Mouse (Mus musculus): ENCODE measurements around the gene Cdkl1. TPM values are rescaled to one million over a fixed set of nuclear protein-coding genes. Genes with fewer than 3 reads are reported as not detected.
A peak's percentile ranks its signal among the peaks of the same experiment; 100 is the strongest.

Cdkl1 gene
- polyA plus RNA-seq, 1 experiment from 2014 or later = 1.5 TPM

DNA sequence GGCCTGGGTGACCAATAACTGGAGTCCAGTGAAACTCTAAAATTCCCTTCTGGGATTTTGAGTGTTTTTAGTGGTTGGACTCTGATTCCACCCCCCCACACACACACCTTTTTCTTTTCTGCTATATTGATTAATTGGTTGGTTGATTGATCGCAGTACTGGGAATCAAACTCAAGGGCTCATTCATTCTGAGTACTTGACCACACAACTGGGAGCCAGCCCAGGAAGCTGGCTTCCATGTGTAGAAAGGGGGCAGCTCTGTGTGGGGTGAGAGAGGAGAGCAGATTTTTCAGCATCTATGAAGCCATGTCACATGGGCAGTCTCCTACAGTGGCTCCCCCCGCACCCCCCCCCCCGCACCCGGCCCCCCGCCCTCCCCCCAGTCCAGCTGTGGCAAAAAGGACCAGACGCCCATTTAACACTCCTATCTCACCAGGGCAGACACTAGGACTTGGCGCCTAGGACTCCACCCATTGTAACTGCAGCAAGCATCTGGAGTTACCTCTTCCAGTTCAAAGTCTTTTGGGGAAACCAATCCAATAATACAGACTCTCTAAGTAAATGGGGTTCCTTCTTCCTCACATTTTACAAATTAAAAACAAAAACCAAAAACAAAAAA, 31.7 kb downstream of the Cdkl1 start:
- WGBS = 36% methylated on average over 7 of the region's 7 CpGs
- H3K4me2 ChIP-seq (replicated peaks; ENCODE audit: low read depth, low read length) = no peak overlapping the region
- no peak for DNase-seq (ENCODE audit: low spot score)

DNA sequence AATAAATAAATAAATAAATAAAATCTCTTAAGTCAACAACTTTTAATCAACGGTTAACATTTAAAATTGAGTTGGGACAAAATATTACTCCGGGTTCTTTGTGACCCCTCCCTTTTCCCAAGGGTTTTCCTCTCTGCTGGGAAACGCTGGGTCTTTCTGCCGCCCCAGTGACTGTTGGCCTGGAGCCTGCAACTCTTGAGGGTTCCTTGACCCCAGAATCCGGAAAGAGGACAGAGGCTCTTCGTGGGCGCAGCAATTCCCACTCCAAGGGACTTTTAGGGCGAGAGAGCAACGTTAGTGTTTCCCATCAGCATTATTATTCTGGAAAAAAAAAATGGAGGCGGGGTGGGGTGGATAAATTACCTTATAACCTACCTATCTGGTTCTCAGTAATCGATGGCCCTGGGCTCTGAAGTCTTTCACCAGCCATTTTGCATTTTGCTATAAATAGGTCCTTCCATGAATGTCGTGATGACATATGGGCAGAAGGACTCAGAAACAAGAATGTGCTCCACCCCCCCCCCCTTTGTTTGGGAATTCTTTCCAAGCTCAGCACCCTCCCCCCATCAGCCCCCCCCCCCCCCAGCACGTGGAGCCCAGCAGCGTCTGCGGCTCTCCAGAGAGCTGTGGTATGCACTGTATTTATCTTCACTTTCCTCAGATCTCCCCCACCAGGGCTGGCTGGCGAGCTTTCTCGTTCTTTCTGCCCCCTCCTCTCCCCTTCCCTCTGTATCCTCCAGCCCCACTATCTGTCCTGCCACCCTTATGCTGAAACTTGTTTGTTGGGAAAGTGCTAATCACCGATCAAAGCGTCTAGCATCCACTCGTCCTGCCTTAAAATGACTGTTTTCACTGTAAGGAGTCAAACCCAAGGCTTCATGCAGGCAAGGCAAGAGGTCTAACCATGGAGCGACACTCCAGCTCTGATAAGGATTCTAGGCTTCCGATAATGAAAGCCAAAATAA, 32.6 kb downstream of the Cdkl1 start:
- peak; percentile 54; the same call in 1 of the 2 replicates for ATAC-seq (ENCODE audit: low FRiP score)

More for the DNA sequence above, 31.7 kb downstream of the Cdkl1 start:
- no peak for ATAC-seq (ENCODE audit: low FRiP score)
- H3K27me3 ChIP-seq (ENCODE audit: control insufficient read depth, insufficient read depth, low read length) = no peaks in the 10 kb centered on the region
- no peaks in the 10 kb centered on the region for H3K36me3 ChIP-seq (ENCODE audit: control insufficient read depth, insufficient read depth, low read length)
- H3K27ac ChIP-seq (ENCODE audit: low read depth, low read length) = no peak overlapping the region
- no peaks in the 10 kb centered on the region for H3K4me1 ChIP-seq (replicated peaks; ENCODE audit: control insufficient read depth, insufficient read depth, low read length)
- no peak overlapping the region for H3K9ac ChIP-seq (ENCODE audit: low read depth, low read length)
- H3K4me3 ChIP-seq (ENCODE audit: low read depth, low read length) = no peak overlapping the region
- no peaks in the 10 kb centered on the region for H3K9me3 ChIP-seq (ENCODE audit: control insufficient read depth, low read length)

DNA sequence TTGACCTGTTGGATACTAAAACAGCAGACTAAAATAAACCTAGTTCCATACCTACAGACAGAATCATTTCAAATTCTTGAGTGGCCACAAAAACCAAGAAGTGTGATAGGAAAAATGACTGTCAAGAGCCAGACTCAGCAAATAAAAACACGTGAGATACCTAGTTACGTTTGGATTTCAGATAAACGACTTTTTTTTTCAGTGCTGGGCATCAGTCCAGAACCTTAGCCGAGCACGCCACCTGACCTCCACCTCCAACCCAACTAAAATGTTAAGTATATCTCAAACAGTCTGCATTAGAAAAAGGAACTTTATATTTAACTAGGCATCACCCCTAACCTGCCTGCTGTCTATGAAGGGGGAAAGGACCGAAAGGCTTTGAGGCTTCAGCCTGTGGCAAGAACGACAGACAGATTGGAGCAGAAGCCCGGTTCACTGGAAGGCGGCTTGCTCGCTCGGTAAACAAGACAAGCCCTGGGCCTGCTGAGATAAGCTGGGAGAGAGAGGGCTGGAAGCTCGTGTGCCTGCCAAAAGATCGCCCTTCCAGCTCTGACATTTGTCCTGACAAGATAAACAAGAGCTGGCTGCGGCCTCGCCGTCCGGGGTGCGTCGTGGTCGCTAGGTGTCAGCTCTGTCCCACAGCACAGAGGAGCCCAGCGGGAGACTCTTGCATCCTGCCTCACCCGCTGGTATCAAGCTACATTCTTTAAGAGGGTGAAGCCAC, 33.5 kb downstream of the Cdkl1 start:
- DNase-seq (ENCODE audit: low spot score) (peak; percentile 76), ATAC-seq (ENCODE audit: low FRiP score) (peak; percentile 85)
- no peaks in the 10 kb centered on the region for H3K9me3 ChIP-seq (ENCODE audit: control insufficient read depth, low read length)
- H3K27me3 ChIP-seq (ENCODE audit: control insufficient read depth, insufficient read depth, low read length) = no peaks in the 10 kb centered on the region
- WGBS = 19% methylated on average over 22 of the region's 22 CpGs
- H3K4me1 ChIP-seq (replicated peaks; ENCODE audit: control insufficient read depth, insufficient read depth, low read length) = no peaks in the 10 kb centered on the region
- H3K9ac ChIP-seq (ENCODE audit: low read depth, low read length) = no peak overlapping the region
- H3K36me3 ChIP-seq (ENCODE audit: control insufficient read depth, insufficient read depth, low read length) = no peaks in the 10 kb centered on the region
- peak overlapping the region; percentile 39; the same call in 1 of the 2 replicates for H3K4me2 ChIP-seq (replicated peaks; ENCODE audit: low read depth, low read length)
- H3K4me3 ChIP-seq (ENCODE audit: low read depth, low read length) = no peak overlapping the region
- no peak overlapping the region for H3K27ac ChIP-seq (ENCODE audit: low read depth, low read length)

More for the DNA sequence above, 32.6 kb downstream of the Cdkl1 start:
- DNase-seq (ENCODE audit: low spot score) = peak; percentile 35
- Histone ChIP-seq H3K27me3 (ENCODE audit: control insufficient read depth, insufficient read depth, low read length) (no peaks in the 10 kb centered on the region), H3K27ac (ENCODE audit: low read depth, low read length) (no peak overlapping the region), H3K4me1 (replicated peaks; ENCODE audit: control insufficient read depth, insufficient read depth, low read length) (no peaks in the 10 kb centered on the region), H3K4me2 (replicated peaks; ENCODE audit: low read depth, low read length) (peak overlapping the region; percentile 39), H3K9me3 (ENCODE audit: control insufficient read depth, low read length) (no peaks in the 10 kb centered on the region), H3K4me3 (ENCODE audit: low read depth, low read length) (0 out of 2 replicates have a peak overlapping the region, but pooled peaks have one; percentile 4), H3K9ac (ENCODE audit: low read depth, low read length) (no peak overlapping the region), H3K36me3 (ENCODE audit: control insufficient read depth, insufficient read depth, low read length) (no peaks in the 10 kb centered on the region)
- 7% methylated on average over 22 of the region's 22 CpGs for WGBS

DNA sequence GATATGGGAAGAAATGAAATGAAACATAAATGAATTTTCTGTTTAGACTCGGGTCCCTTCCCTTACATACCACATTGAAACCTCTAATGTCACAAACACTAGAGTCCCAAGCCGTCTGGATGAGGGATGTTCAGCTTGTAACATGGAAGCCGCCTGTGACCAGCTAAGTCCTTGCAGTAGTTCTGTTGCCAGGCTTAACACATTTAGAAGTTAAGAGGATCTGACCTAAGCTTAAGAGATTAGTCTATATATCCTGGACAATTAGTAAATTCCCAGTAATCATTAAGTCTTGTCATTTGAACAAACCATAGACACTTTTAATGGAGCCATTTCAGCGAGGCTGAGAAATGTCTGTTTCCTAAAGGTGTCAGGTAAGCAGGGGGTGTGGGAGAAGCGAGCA, 35.1 kb downstream of the Cdkl1 start:
- H3K36me3 ChIP-seq (ENCODE audit: control insufficient read depth, insufficient read depth, low read length) = no peaks in the 10 kb centered on the region
- H3K4me2 ChIP-seq (replicated peaks; ENCODE audit: low read depth, low read length) = no peak overlapping the region
- no peaks in the 10 kb centered on the region; the same call in 1 of the 2 replicates for H3K4me1 ChIP-seq (replicated peaks; ENCODE audit: control insufficient read depth, insufficient read depth, low read length)
- H3K9me3 ChIP-seq (ENCODE audit: control insufficient read depth, low read length) = no peaks in the 10 kb centered on the region
- DNase-seq (ENCODE audit: low spot score) (no peak), ATAC-seq (ENCODE audit: low FRiP score) (no peak)
- no peak overlapping the region for H3K4me3 ChIP-seq (ENCODE audit: low read depth, low read length)
- H3K27ac ChIP-seq (ENCODE audit: low read depth, low read length) = no peak overlapping the region
- no peak overlapping the region for H3K9ac ChIP-seq (ENCODE audit: low read depth, low read length)
- H3K27me3 ChIP-seq (ENCODE audit: control insufficient read depth, insufficient read depth, low read length) = no peaks in the 10 kb centered on the region
- WGBS = 86% methylated on average over 5 of the region's 5 CpGs

DNA sequence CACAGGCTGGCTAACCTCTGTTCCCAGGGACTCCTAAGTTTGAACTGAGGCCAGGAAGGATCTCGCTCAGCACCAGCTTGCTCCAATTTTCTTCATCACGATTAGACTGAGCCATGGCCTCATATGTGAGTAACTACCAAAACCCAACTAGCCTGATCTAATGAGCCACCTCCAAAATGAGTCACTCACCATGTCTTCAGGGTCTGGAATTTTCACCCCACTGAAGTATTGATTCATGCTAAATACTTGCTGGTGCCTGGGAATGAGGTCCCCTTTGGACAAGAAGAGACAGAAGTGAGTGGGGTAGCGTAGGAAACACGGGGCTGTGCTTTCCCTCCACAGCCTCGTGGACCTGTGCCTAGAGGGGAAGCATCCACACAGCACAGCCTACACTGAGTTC, 37.1 kb downstream of the Cdkl1 start:
- no peak overlapping the region for H3K27ac ChIP-seq (ENCODE audit: low read depth, low read length)
- H3K4me1 ChIP-seq (replicated peaks; ENCODE audit: control insufficient read depth, insufficient read depth, low read length) = no peaks in the 10 kb centered on the region; the same call in 1 of the 2 replicates
- H3K9ac ChIP-seq (ENCODE audit: low read depth, low read length) = no peak overlapping the region
- no peak overlapping the region for H3K4me2 ChIP-seq (replicated peaks; ENCODE audit: low read depth, low read length)
- no peaks in the 10 kb centered on the region for H3K36me3 ChIP-seq (ENCODE audit: control insufficient read depth, insufficient read depth, low read length)
- H3K9me3 ChIP-seq (ENCODE audit: control insufficient read depth, low read length) = no peaks in the 10 kb centered on the region
- WGBS = 89% methylated on average over 5 of the region's 5 CpGs
- ATAC-seq (ENCODE audit: low FRiP score) (no peak), DNase-seq (ENCODE audit: low spot score) (no peak)
- H3K4me3 ChIP-seq (ENCODE audit: low read depth, low read length) = no peak overlapping the region
- no peaks in the 10 kb centered on the region for H3K27me3 ChIP-seq (ENCODE audit: control insufficient read depth, insufficient read depth, low read length)

DNA sequence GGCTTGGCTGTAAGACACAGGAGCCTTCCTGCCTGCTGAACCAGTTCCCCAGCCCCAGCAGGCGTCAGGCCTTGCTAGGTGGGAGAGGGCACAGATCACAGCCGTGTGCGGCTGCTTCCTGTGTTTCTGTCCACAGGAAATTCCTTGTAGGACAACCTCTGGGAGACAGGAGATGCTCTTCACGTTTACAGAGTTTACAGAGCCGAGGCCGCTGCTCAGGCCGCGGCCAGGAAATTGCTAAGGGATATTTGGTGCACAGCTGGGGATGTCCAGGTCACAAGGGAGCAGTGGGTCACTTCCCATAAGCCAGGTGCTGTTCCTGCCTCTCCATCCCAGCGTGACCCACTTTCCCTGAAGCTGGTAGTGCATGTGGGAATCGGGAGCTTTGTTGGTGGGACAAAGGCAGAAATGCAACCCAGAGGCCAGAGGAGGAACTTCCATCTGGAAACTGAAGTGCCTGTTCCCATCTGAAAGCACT, 39.2 kb downstream of the Cdkl1 start:
- Histone ChIP-seq H3K9me3 (ENCODE audit: control insufficient read depth, low read length) (no peaks in the 10 kb centered on the region), H3K36me3 (ENCODE audit: control insufficient read depth, insufficient read depth, low read length) (no peaks in the 10 kb centered on the region), H3K27me3 (ENCODE audit: control insufficient read depth, insufficient read depth, low read length) (no peaks in the 10 kb centered on the region), H3K4me2 (replicated peaks; ENCODE audit: low read depth, low read length) (0 out of 2 replicates have a peak overlapping the region, but pooled peaks have one; percentile 7), H3K4me3 (ENCODE audit: low read depth, low read length) (no peak overlapping the region), H3K27ac (ENCODE audit: low read depth, low read length) (no peak overlapping the region; the same call in 1 of the 2 replicates), H3K4me1 (replicated peaks; ENCODE audit: control insufficient read depth, insufficient read depth, low read length) (no peaks in the 10 kb centered on the region; the same call in 1 of the 2 replicates), H3K9ac (ENCODE audit: low read depth, low read length) (no peak overlapping the region)
- DNase-seq (ENCODE audit: low spot score) (peak; percentile 31), ATAC-seq (ENCODE audit: low FRiP score) (no peak)
- 40% methylated on average over 10 of the region's 10 CpGs for WGBS

DNA sequence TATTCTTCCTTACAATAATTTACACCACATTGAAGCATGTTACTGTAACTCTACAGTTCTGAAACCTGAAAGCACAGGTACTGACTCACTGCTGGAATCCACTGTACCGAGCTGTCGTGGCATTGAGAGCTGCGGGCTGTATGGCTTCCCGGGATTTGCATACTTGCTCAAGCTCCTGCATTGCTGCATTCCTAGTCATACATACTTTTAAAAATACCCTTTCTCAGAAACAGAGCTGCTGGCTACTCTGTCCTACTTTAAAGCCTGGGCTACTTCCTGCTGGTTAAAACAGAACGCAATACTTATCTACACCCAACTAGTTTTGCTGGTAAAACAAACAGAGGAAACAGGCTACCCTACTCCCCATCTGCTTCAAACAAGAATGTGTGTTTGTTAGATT, 46.9 kb downstream of the Cdkl1 start:
- Histone ChIP-seq H3K4me1 (replicated peaks; ENCODE audit: control insufficient read depth, insufficient read depth, low read length) (no peaks in the 10 kb centered on the region), H3K27ac (ENCODE audit: low read depth, low read length) (no peak overlapping the region), H3K4me2 (replicated peaks; ENCODE audit: low read depth, low read length) (no peak overlapping the region), H3K27me3 (ENCODE audit: control insufficient read depth, insufficient read depth, low read length) (no peaks in the 10 kb centered on the region), H3K36me3 (ENCODE audit: control insufficient read depth, insufficient read depth, low read length) (no peaks in the 10 kb centered on the region), H3K4me3 (ENCODE audit: low read depth, low read length) (no peak overlapping the region), H3K9ac (ENCODE audit: low read depth, low read length) (no peak overlapping the region), H3K9me3 (ENCODE audit: control insufficient read depth, low read length) (no peaks in the 10 kb centered on the region)
- no peak for ATAC-seq (ENCODE audit: low FRiP score)
- no peak for DNase-seq (ENCODE audit: low spot score)
- 88% methylated on average over 5 of the region's 5 CpGs for WGBS

DNA sequence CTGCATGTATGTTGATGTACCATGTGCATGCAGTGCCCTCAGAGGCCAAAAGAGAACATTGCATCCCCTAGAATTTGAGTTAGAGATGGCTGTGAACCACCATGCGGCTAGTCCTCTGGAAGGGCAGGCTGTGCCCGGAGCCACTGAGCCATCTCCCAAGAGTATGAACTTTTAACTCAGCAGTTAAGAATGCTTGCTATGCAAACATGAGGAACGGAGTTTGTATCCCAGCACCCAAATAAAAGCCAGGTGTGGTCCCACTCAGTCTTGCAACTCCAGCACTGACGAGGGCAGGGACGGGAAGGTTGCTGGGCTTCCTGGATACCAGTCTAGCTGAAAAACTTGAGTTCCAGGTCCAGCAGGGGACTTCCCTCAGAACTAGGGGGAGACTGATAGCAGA, 49.1 kb downstream of the Cdkl1 start:
- no peaks in the 10 kb centered on the region for H3K27me3 ChIP-seq (ENCODE audit: control insufficient read depth, insufficient read depth, low read length)
- ATAC-seq (ENCODE audit: low FRiP score) = no peak
- H3K9me3 ChIP-seq (ENCODE audit: control insufficient read depth, low read length) = no peaks in the 10 kb centered on the region
- H3K9ac ChIP-seq (ENCODE audit: low read depth, low read length) = no peak overlapping the region
- H3K4me2 ChIP-seq (replicated peaks; ENCODE audit: low read depth, low read length) = no peak overlapping the region
- H3K27ac ChIP-seq (ENCODE audit: low read depth, low read length) = no peak overlapping the region
- DNase-seq (ENCODE audit: low spot score) = no peak
- no peak overlapping the region for H3K4me3 ChIP-seq (ENCODE audit: low read depth, low read length)
- WGBS = 82% methylated on average over 5 of the region's 5 CpGs
- H3K36me3 ChIP-seq (ENCODE audit: control insufficient read depth, insufficient read depth, low read length) = no peaks in the 10 kb centered on the region
- H3K4me1 ChIP-seq (replicated peaks; ENCODE audit: control insufficient read depth, insufficient read depth, low read length) = no peaks in the 10 kb centered on the region
